ENCODE assay signal across 16 mouse cellular contexts in genomic region chr8:84552457-84552856, GRCm38 (mm10).
DNase-seq lines count a peak whose midpoint lies in the region; ATAC-seq lines count a peak whose summit lies in the region.
"Had no signal": no experiment of that assay in that cellular context is flagged by ENCODE, and none has a peak within 500 bp of the region (broad histone marks: within the 10 kb centered on the region; RNA-seq: fewer than 3 reads in every experiment).

No protein-coding gene starts in this region.

- no peak for ATAC-seq in cerebellum, adult (ENCODE audit: insufficient number of reproducible peaks, low FRiP score, low TSS enrichment)
- ATAC-seq: activated CD4-positive, CD25-positive, alpha-beta regulatory T cell, adult 4 months; CD4-positive, CD25-positive, alpha-beta regulatory T cell, adult 4 months; forebrain, embryonic 13.5 days; forebrain, embryonic 15.5 days; forebrain, postnatal 0 days; Patski had no signal

- peak; percentile 51 for DNase-seq in cerebellum, adult 11-12 months
- DNase-seq in cerebellum, adult 8-10 months: peak; percentile 42
- DNase-seq in cerebellum, postnatal 14 days: no peak
- peak; percentile 60 for DNase-seq in cerebellum, adult 9-11 months
- no peak for DNase-seq in cerebellum, adult 11 months
- DNase-seq: adrenal gland, adult 8-10 months; adrenal gland, postnatal 14 days; adrenal gland, postnatal 36 days; B cell, adult 2 months; forebrain, postnatal 0 days had no signal

Comparison
In these comparisons a context has a peak if more than half of its experiments do, and no peak if none do; other contexts are left out.
1. DNase-seq: peak in cerebellum, adult 11-12 months (single experiment), cerebellum, adult 8-10 months (single experiment) and cerebellum, adult 9-11 months (single experiment); none in cerebellum, postnatal 14 days (0 of 2) and cerebellum, adult 11 months (single experiment).